Mouse (Mus musculus): ENCODE results near the gene Serpinb6e. TPM values are rescaled to one million over a fixed set of nuclear protein-coding genes. Genes with fewer than 3 reads are reported as not detected.

The Serpinb6e gene
- polyA plus RNA-seq (2016; fragmentation: Nextera tagmentation; extraction: Ambion mirVana) = not detected in 2 replicates

GRCm38 (mm10) chr13:33843308-33843707, at the start of gene Serpinb6e:
Gene Serpinb6e (minus strand): TSS chr13:33843408.
- Histone ChIP-seq H3K4me3 (replicated peaks) (no peak within 1 kb of the TSS), H3K27me3 (no peaks in the 10 kb centered on the region), H3K36me3 (replicated peaks) (no peaks in the 10 kb centered on the region), H3K9me3 (no peaks in the 10 kb centered on the region), H3K4me2 (no peak within 1 kb of the TSS), H3K4me1 (no peaks in the 10 kb centered on the region), H3K27ac (no peak within 1 kb of the TSS), H3K9ac (no peak within 1 kb of the TSS)
- no peak for ATAC-seq (ENCODE audit: low FRiP score)
- 50% methylated on average over 1 of the region's 1 CpGs for WGBS

DNA sequence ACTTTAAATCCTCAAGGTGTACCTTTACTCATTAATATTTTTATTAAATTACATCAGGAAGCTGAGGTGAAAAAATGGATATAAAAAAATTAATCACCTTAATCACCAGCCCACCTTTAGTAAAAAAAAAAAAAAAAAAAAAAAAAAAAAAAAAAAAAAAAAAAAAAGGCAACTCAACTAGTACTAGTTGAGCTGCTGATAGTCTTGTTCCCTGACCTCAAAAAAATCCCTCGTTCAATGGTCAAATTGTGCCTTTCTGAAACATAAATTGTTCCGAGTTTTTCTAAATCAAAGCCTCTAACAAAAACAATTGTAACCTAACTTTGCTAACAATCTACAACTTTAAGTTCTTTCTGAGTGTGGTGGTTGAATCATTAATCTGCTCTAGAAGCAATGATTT, 12.5 kb downstream of the Serpinb6e start:
- Histone ChIP-seq H3K27ac (no peak overlapping the region), H3K9me3 (0 out of 2 replicates have a peak, but pooled peaks cover 5% of the 10 kb centered on the region), H3K4me3 (replicated peaks) (no peak overlapping the region), H3K27me3 (no peaks in the 10 kb centered on the region), H3K36me3 (replicated peaks) (no peaks in the 10 kb centered on the region), H3K9ac (no peak overlapping the region), H3K4me1 (no peaks in the 10 kb centered on the region), H3K4me2 (no peak overlapping the region)
- WGBS = 85% methylated on average over 2 of the region's 2 CpGs
- no peak for ATAC-seq (ENCODE audit: low FRiP score)

DNA sequence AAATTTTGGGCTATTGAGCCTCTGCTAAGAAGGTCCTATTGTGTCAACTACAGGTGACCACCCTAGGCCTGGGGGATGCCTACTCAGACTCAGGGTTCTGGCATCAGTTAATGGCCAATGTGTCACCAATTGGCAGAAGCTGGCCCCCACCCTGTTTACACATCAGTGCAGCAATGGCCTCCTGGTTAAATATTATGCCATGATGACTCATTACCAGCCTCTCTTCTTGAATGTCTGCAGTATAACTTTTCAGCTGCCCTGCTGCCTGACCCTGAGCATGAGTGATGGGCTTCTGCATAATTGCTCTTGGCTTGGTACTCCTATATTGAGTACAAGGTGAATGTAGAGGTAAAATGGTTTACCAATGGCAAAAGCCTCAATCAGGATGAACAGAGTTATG, 19.8 kb downstream of the Serpinb6e start:
- no peaks in the 10 kb centered on the region for H3K27me3 ChIP-seq
- H3K36me3 ChIP-seq (replicated peaks) = no peaks in the 10 kb centered on the region
- 0 out of 2 replicates have a peak, but pooled peaks cover 5% of the 10 kb centered on the region for H3K9me3 ChIP-seq
- H3K4me3 ChIP-seq (replicated peaks) = no peak overlapping the region
- H3K27ac ChIP-seq = no peak overlapping the region
- no peak for ATAC-seq (ENCODE audit: low FRiP score)
- no peak overlapping the region for H3K4me2 ChIP-seq
- no peaks in the 10 kb centered on the region for H3K4me1 ChIP-seq
- no peak overlapping the region for H3K9ac ChIP-seq

DNA sequence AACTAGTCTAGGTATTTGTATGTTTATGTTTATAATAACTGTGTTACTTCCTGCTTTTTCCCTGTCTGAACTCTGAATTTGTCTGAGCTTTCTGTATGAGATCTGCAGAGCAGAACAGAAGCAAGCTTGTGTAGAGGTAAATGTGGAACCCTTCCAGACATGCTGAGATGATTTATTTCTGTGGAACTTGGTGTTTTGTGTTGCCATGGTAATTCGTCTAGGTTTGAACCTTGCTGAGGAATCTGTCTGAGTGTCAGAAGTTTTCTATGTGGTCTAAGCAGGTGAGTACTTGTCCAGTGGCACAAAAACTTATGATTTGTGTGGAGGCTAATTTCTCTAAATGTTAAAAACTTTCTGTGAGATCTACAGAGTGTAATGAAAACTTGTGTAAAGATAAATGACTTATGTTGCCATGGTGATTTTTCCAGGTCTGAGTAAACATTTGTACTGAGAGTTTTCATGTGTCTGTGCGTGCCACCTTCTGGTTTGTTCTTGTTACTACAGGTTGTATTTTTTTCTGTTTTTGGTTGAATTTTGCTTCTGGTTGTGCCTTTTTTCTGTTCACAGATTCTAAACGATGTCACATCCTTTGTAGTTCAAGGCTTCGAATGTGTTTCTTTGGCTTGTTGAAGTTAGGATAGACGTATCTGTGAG, 21.6 kb downstream of the Serpinb6e start:
- no peak overlapping the region for H3K9ac ChIP-seq
- H3K36me3 ChIP-seq (replicated peaks) = no peaks in the 10 kb centered on the region
- no peak overlapping the region for H3K4me3 ChIP-seq (replicated peaks)
- 86% methylated on average over 5 of the region's 5 CpGs for whole genome bisulfite sequencing
- H3K27me3 ChIP-seq = no peaks in the 10 kb centered on the region
- H3K9me3 ChIP-seq = no peaks in the 10 kb centered on the region
- no peak for ATAC-seq (ENCODE audit: low FRiP score)
- H3K27ac ChIP-seq = no peak overlapping the region
- no peak overlapping the region for H3K4me2 ChIP-seq
- H3K4me1 ChIP-seq = no peaks in the 10 kb centered on the region

Other genes starting within 250 kb of the Serpinb6e start
- gene Serpinb6d, start 182.0 kb downstream of the Serpinb6e start, polyA plus RNA-seq (2016; fragmentation: Nextera tagmentation; extraction: Ambion mirVana) = not detected in 2 replicates
- gene Serpinb6c, start 62.3 kb upstream of the Serpinb6e start, polyA plus RNA-seq (2016; fragmentation: Nextera tagmentation; extraction: Ambion mirVana) = 0.19 TPM in 2 replicates
- gene Nqo2, start 121.3 kb upstream of the Serpinb6e start, polyA plus RNA-seq (2016; fragmentation: Nextera tagmentation; extraction: Ambion mirVana) = 9.4 and 10.5 TPM in 2 replicates
- 7.6 and 9.0 TPM in 2 replicates for gene Ripk1, start 159.0 kb upstream of the Serpinb6e start, polyA plus RNA-seq (2016; fragmentation: Nextera tagmentation; extraction: Ambion mirVana)
- gene Serpinb6a, start 159.4 kb upstream of the Serpinb6e start, polyA plus RNA-seq (2016; fragmentation: Nextera tagmentation; extraction: Ambion mirVana) = 27.7 and 36.6 TPM in 2 replicates
- 35.0 and 38.2 TPM in 2 replicates for gene Bphl, start 194.2 kb upstream of the Serpinb6e start, polyA plus RNA-seq (2016; fragmentation: Nextera tagmentation; extraction: Ambion mirVana)
- gene Tubb2a, start 234.6 kb upstream of the Serpinb6e start, polyA plus RNA-seq (2016; fragmentation: Nextera tagmentation; extraction: Ambion mirVana) = 397 and 403 TPM in 2 replicates

Measured in forebrain, embryonic 12.5 days (tissue).